Mouse (Mus musculus): ENCODE data around the gene Amhr2.
A peak's percentile ranks its signal among the peaks of the same experiment; 100 is the strongest.

The Amhr2 gene

DNA sequence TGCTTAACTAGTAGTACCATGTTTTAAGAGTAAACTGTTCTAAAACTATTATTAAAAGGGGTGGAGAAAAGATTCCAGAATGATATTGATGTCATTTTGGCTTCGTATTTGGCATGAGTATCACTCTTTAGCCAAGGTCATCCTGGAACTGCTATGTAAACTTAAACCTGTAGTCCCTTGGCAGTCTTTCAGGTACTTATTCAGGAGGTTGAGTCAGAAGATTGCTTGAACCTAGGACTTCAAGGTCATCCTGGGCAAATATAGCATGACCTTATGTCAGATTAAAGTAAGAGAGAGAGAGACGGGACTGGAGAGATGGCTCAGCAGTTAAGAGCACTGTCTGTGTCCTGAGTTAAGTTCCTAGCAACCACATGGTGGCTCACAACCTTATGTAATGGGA lies 20.5 kb upstream of the Amhr2 start:
- no peak for DNase-seq

DNA sequence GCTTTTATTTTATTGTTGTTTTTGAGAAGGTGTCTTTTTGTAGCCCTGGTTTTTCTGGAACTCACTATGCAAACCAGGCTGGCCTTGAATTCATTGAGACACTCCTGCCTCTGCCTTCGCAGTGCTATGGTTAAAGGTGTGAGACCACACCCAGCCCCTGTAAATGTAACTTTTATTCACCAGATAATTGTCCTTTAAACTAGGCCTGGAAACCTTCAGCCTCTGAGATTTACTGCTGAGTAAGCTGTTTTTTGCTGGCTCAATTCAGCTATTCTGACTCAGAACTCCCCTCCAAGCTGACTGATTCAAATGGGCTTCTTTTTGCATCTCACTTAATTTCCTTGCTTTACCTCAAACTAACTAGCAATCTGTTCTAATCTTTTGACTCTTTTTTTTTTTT lies 18.2 kb upstream of the Amhr2 start:
- no peak for DNase-seq

DNA sequence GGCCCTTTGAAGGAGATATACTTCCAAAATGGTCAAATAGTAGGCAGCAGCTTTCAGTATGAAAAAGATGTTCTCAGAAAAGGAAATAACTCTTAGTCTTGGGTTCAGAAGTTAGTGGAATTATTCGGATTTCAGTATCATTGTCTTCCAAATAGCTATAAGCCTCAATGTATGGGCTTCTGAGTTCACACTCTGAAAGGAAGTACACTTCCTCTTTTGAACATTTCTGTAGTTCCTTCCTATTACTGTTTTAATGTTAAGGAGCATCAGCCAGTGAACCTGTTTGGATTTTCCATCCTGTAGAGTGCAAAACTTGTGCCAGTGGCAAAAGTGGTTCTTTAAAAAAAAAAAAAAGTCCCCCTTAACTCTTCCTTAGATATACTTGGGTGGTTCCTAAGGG lies 13.1 kb upstream of the Amhr2 start:
- no peak for DNase-seq

DNA sequence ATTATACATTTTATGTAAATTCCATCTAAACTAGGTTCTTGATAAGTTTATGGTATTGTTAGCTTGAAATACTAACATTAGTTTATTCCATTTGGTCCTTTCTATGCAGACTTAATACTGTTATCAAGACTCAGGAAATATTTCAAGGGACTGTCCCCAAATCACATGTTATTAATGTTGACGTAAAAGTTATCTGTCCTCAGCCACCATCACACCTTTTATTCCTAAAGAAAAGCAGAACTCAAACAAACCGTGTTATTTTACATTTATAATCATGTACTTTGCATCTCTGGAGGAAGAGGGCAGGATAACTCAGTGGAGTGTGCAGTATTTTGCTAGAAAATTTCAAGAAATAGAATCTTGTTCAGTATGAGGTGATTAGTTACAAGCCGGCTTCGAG lies 12.0 kb upstream of the Amhr2 start:
- DNase-seq = no peak

DNA sequence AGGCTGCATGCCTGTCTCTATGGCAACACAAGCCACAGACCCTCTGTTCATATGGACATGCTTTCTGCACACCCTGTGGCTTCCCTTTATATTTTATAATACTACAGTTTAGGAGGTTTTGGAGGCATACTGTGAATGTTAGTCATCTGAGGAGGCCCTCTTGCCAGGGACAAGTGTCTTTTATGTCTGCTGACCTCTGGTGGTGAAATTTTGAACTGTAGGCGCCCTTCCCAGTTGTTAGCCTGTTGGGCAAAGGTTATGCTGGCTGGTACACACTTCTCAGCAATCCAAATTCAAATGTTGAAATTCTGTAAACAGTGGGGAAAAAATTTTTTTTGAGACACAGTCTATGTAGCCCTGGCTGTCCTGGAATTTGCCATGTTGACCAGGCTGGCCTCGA lies 2.7 kb upstream of the Amhr2 start:
- DNase-seq = peak; percentile 90 to 92

DNA sequence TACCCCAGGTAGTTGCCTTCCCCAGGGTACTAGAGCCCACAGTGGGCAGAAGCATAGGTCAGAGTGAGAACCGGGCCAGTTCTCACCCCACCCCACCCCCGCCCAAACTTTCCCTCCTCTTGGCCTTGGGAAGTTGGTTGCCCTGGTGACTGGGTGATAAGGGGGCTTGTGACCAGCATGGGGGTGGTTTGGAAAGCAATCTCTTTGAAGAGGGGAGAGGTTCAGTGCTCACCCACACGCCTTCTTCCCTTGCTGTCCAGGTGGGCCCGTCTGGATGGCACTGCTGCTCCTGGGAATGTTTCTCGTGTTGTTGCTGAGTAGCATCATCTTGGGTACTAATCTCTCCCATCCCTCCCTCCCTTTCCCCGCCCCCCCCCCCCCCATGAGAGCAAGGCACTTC lies 1.3 kb downstream of the Amhr2 start:
- no peak for DNase-seq

DNA sequence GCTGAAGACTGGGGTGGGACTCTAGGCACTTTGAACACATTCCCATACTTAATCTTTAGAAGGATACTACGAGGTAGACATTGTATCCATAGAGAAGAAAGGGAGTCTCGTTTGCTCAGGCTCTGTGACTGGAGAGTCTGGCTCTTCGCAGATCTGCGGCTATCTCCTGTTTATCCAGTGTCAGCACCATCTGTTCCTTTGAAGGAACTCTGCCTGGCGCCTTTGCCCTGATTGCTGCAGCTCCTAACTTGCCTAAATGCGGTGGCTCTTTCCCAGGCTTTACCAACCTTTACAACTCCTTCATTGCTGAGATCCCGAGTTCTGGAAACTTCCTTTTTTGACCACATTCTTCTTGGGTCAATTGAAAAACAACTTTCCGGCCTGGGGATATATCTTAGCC lies 4.2 kb downstream of the Amhr2 start:
- no peak for DNase-seq

DNA sequence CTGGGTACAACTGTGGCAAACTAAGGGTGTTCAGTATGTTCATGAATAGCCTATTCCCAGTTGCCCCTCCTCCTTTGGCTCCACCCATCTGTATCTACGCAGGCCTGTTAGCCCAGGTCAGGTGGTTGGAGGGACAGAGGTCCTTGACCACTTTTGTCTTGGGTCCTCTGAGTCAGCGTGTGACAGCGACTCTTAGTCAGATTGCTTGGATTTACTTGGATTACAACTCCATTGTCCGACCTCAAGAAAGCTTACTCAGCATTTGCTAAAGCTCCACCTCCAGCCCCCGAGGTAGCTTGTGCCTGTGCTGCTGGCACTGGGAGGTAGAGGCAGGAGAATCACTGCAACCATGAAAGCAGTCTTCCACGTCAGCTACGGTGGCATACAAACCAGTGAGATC lies 5.8 kb downstream of the Amhr2 start:
- DNase-seq = no peak

DNA sequence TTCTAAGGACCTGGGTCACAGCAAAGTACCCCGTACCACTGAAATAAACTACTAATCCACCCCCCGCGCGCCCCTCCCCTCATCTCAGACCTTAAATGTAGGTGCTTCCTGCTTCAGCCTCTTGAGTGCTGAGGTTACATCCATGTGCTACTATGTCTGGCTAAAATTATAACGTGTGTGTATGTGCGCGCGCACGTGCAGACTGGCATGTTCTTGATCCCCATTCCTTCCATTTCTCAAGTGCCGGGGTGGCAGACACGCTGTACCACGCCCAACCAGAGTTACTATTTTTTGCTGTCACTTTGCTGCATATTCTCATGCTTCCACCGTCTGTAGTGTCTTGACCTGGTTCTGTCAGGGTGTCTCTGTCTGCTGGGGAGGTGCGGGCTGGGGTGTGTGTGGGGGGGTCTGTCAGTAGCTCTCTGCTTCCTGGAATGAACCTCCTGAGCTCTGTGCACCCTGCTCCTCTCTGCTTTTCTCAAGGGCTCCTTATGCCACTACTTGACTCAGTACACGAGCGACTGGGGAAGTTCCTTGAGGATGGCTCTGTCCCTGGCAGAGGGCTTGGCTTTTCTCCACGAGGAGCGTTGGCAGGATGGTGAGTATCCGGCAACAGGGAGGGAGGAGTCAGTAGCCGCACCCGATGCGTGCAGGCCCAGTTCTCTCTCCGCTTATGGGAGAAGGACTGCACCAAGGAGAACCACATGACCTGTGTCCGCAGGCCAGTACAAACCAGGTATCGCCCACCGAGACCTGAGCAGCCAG lies 6.7 kb downstream of the Amhr2 start:
- peak; percentile 29 to 50 for DNase-seq

DNA sequence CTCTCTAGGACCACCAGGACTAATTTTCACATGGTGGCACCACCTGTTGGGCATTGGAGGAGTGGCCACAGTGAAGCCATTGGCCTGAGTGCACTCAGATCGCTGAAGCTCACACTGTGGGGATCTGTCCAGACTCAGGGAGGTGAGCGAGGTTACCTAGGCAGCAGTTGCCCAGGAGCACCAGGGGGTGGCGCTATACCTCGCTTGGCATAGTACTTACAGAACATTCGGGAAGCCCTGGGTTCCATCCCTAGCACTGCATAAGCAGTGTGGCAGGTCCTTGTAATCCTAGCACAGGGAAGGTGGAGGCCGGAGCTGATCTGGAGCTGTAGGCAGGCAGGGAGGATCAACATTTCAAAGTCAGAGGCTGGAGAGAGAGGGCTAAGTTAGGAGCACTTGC lies 10.8 kb downstream of the Amhr2 start:
- peak in 1 of 2 experiments; percentile 52 for DNase-seq

DNA sequence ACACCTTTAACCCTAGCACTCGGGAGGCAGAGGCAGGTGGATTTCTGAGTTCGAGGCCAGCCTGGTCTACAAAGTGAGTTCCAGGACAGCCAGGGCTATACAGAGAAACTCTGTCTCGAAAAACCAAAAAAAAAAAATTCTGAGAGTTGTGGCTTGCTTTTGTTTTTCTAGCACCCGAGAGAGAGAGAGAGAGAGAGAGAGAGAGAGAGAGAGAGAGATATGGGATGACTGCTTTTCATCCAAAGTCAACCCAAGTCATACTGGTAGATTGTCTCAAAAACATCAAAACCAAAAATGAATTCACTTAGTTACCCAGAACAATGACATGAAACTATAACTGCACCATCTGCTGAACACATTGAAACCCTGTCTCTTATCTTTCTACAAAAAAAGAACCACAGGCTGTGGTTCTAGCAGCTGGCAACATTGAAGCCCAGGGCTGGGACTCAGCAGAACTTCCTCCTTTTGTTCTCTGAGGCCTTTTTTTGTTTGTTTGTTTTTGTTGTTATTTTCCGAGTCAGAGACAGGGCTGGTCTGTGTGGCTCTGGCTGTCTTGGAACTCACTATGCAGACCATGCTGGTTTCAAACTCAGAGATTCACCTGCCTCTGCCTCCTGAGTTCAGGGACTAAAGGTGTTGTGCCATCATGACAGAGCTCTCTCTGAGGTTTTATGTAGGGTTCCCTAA lies 13.0 kb downstream of the Amhr2 start:
- no peak for DNase-seq

DNA sequence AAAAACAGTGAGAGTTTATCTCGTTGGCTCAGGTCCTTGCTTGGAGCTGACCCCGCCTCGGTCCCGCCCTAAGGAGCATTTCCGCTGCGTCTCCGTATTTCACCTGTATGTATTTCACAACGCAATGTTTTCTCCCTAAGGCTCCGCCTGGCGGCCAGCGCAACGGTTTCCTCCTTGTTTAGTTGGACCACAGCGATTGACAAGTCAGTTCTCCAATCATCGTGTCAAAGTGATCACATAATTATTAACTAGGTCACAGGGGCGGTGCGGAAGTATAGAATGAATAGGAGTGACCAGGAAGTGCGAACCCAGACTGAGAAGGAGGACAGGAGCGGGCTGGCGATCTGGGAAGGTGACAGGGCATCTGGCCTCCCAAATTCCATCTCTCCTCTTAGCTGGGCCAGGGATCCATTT lies 13.7 kb downstream of the Amhr2 start, which contains the start of gene Prr13:
Prr13 (plus strand) TSS at position 125 of the 414 bp plus-strand sequence.
- peak; percentile 96 for DNase-seq

DNA sequence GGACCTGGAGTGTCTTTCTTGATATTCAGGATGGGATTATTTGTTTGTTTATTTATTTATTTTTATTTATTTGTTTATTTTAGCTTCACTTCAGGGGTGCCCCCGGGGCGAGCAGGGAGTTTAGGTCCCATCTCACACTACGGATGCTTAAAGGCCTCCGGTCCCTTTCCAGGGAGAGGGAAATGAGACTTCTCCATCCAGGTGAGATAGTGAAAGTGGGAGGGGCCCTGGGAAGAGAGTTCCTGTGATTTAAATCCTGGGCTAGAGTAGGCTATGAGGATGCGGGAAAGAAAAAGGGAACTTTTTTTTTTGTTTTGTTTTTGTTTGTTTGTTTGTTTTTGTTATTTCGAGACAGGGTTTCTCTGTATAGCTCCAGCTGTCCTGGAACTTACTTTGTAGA lies 14.2 kb downstream of the Amhr2 start:
- peak in 1 of 2 experiments; percentile 31 for DNase-seq

DNA sequence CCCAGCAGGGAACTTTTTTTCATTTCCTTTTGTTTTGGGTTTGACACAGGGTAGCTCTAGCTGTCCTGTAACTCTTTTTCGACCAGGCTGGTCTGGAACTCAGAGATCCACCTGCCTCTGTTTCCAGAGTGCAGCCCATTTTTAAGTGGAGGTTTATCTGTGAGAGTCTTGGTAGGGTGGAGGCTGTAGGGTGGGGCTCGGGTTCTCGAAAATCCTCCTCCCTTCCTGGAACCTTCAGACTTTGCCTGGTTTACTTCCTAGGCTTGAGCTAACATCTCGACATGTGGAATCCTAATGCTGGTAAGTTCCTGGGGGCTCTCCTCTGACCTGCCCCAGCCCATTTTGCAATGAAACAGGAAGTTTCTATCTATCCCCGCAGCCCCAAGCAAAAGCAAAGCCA lies 14.7 kb downstream of the Amhr2 start:
- no peak for DNase-seq

DNA sequence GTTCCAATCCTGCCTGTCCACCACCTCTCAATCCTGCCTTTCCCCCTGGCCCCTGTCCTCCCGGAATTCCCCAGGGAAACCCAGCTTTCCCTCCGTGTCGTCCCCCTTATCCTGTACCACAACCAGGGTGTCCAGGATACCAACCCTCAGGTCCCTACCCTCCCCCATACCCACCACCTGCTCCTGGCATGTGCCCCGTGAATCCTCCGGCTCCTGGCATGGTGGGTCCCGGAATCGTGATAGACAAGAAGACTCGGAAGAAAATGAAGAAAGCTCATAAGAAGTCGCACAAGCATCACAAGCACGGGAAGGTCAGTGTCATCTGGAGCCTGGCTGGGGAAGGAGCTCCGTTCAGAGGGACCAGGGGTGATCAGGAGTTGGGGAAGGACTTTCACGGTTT lies 15.2 kb downstream of the Amhr2 start:
- DNase-seq = peak; percentile 24 to 35

DNA sequence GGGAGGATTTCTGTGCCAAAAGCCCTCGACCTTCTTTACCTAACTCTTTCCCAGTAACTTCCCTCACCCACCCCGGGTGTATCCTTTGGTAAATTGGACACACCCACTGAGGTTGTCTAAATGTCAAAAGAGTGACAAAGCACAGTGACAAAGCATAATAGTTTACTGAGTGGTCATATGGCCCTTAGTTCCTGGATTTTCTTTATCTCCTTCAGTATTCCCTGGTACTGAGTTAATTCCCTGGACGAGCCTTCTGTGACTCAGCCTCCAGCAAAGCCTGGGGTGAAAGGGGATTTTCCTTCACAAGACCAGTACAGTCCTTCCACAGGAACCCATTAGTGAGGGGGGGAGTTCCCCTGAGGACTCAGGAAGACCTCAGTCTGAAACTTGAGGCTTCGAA lies 15.8 kb downstream of the Amhr2 start:
- DNase-seq = no peak

DNA sequence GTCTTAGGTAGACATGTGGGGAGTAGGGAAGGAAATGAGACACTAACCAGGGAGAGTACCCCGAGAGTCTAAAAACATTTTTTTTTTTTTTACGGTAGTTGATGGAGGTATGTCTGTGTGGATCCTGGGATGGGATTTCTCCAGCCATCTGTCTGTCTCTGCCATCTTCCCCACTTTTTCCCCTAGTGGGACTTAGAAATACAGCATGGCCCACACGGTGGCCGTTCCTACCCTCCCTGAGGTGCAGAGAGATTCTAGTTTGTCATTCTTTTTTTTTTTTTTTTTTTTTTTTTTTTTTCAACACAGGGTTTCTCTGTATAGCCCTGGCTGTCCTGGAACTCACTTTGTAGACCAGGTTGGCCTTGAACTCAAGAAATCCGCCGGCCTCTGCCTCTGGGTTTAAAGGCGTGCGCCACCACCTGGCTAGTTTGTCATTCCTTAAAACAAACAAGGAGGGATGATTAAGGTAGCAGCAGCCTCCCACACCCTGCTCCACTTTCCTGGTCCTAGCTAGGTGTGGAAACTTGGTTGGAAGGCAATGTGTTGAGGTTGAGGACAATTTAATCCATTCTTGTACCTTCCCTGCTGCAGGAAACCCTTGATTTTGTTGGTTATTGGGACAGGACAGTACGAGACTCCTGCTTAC lies 16.4 kb downstream of the Amhr2 start:
- no peak for DNase-seq

DNA sequence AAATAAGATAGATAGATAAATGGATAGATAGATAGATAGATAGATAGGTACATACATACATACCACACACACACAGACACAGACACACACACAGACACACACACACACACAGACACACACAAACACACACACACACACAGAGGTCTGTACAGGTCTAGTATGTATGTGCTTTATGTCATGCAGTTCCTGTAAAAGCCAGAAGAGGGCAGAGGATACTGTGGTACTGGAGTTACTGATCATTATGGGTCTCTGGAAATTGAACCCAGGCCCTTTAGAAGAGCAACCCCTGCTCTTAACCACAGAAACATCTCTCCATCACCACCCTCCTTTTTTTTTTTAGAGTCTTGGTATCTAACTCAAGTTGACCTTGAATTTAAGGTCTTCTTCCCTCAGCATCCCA lies 18.5 kb downstream of the Amhr2 start:
- peak; percentile 35 to 36 for DNase-seq

DNA sequence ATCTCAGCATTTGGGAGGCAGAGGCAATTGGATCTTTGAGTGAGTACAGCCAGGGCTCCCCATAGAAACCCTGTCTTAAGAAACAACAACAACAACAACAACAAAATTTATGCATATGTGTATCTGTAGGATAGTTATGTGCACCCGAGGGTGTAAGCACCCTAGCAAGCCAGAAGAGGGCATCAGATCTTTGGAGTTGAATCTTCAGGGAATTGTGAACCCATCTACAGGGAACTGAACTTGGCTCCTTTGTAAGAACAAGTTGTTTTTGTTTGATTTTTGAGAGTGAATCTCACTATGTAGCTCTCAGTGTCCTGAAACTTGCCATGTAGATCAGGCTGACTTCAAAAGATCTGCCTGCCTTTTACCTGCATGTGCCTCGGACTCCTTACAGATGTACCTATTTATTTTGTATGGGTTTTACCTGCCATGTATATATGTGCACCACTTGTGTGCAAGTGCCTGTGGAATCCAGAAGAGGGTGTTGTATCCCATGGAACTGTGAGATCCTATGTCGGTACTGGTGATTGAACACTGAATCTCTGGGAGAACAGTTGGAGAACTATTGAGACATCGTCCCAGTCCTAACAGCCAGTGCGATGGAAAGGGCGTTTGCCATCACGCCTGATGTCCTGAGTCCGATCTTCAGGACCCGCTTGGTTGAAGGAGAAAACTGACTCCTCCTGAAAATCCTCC lies 23.7 kb downstream of the Amhr2 start:
- no peak for DNase-seq

DNA sequence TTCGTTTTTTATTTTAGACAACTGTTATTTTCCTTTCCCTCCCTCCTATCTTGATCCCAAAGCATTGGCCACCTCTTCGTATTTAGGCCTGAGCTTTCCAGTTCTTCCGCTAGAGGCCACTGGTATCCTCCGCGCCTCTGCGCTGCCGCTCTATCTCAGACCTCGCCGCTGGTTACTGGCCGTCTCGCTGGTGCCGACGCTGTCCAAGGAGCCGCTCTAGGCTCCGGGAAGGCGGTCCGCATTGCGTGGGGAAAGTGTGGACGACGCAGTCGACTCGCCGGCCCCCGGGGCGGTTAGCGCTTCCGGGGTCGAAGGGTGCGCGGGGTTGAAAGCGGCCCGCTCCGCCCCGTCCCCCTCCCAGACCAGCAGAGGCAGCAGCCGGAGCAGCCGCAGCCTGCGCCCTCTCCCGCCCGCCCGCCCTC lies 25.0 kb downstream of the Amhr2 start, which contains the start of gene Pcbp2:
Pcbp2 (plus strand) TSS at position 357 of the 422 bp plus-strand sequence.
- DNase-seq = peak; percentile 96 to 97

DNA sequence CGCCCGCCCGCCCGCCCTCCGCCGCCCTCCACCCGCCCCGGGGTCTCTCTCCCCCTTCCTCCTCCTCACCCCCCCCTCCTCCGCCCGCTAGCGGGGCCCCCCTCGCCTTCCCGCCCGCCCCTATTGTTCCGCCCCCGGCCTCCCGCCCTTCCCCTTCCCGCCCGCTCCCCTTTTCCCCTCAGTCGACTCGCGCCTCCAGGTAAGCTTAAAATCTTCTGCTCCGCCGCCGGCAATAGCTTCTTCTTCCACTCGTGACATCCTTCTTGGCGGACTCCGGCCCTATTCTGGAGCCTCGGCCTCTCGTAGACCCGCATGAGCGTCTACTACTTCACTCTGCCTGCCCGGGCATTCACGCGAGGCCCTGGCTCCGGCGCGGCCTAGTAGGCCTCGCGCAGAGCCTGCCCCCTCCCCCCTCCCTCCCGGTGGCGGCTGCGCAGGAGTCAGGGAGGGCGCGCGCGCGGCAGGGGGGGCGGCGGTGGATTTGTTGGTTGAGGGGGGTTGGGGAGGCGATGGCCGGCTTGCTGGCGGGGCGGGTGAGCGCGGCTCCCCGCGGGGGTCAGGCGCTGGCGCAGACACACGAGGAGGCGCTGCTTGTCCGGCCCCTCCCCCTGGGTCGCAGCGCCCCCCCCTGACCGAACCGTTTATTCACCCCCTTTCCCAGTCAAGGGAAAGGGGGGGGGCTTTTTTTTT lies 25.6 kb downstream of the Amhr2 start:
- peak; percentile 93 to 97 for DNase-seq

DNA sequence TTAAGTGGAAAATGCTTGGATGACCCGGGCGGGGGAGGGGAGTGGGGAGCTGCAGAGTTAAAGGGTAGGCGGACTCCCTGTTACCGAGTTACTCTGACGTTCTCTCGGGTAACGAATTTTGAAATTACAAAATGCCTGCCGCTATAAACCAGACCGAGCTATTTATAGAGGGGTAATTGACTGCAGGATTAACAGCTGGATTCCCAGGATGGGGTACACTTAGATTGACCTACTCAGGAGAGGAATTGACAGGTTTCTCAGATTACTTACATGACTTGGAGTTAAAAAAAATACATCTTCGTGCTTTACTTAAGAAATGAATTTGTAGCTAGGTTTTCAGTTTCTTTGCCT lies 26.1 kb downstream of the Amhr2 start:
- DNase-seq = no peak

DNA sequence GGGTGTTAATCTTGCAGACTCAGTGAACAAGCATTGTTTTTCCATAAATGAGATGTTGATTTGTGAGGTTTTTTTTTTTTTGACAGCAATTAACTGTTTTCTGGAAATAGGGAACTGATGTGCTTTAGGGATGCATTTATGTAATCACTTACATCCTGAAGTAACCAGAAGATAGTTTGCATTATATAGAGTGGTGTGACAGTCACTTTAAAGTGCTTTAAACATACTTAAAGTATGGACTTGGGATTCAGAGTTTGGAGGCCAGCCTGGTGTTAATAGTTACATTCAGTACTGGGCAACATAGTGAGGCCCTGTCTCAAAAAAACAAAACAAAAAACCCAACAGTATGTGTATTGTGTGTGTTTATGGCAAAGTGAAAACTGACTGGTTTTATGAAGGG lies 26.6 kb downstream of the Amhr2 start:
- no peak for DNase-seq
